Mouse (Mus musculus) limb, embryonic 14.5 days (tissue): ENCODE measurements at regions not wholly inside any gene's neighbourhood (a gene's known extent, or its start where the extent isn't known, plus 50 kb on each side); places are given as distances from the start of the nearest gene placed in this dataset.

ENCODE experiments used
- ATAC-seq: fragments of 200-750 bp; cut with Nextera tagmentation; 2 replicates; pipeline ENCODE4 v1.8.0; 2017; ENCODE audit warnings: low read depth, moderate number of reproducible peaks, moderate TSS enrichment; ENCODE audit not compliant: low FRiP score
- DNase-seq: peaks from one replicate; pipeline ENCODE4 v3.0.0-alpha.2; 2015; ENCODE audit warnings: low spot score
- H3K27ac ChIP-seq: fragments of 300-500 bp; sonication (generic); replicated peaks from 2 replicates; pipeline ENCODE4 v1.5.1; 2014; ENCODE audit warnings: low read depth, mild to moderate bottlenecking, low read length, moderate library complexity, mixed read lengths
- H3K27me3 ChIP-seq: fragments of 300-500 bp; sonication (generic); 2 replicates; pipeline ENCODE4 v1.6.1; 2014; ENCODE audit warnings: low read length, mixed read lengths; ENCODE audit not compliant: control insufficient read depth, insufficient read depth
- H3K36me3 ChIP-seq: fragments of 300-500 bp; sonication (generic); 2 replicates; pipeline ENCODE4 v1.6.1; 2014; ENCODE audit warnings: mild to moderate bottlenecking, low read length, moderate library complexity, mixed read lengths; ENCODE audit not compliant: control insufficient read depth, insufficient read depth
- H3K4me1 ChIP-seq: fragments of 300-500 bp; sonication (generic); 2 replicates; pipeline ENCODE4 v1.6.1; 2014; ENCODE audit warnings: antibody characterized with exemption, low read length, mixed read lengths; ENCODE audit not compliant: control insufficient read depth, insufficient read depth
- H3K4me2 ChIP-seq: fragments of 300-500 bp; sonication (generic); replicated peaks from 2 replicates; pipeline ENCODE4 v1.6.1; 2014; ENCODE audit warnings: low read depth, mild to moderate bottlenecking, low read length, moderate library complexity; ENCODE audit not compliant: severe bottlenecking
- H3K4me3 ChIP-seq: fragments of 300-500 bp; sonication (generic); replicated peaks from 2 replicates; pipeline ENCODE4 v1.5.1; 2014; ENCODE audit warnings: low read length
- H3K9ac ChIP-seq: fragments of 300-500 bp; sonication (generic); 2 replicates; pipeline ENCODE4 v1.6.1; 2014; ENCODE audit warnings: mild to moderate bottlenecking, low read depth, low read length, moderate library complexity; ENCODE audit not compliant: severe bottlenecking
- H3K9me3 ChIP-seq: fragments of 300-500 bp; sonication (generic); 2 replicates; pipeline ENCODE4 v1.6.1; 2016; ENCODE audit warnings: low read length; ENCODE audit not compliant: control insufficient read depth
- POLR2A ChIP-seq: fragments of 200-500 bp; IDR thresholded peaks from 2 replicates; pipeline ENCODE4 v1.8.0; 2012; ENCODE audit warnings: inconsistent platforms, mild to moderate bottlenecking, moderate library complexity, borderline replicate concordance; ENCODE audit not compliant: insufficient read depth, insufficient read length; ENCODE audit errors: extremely low read depth
- WGBS: fragments of 180-500 bp; shearing (Covaris S2); extraction: QIAGEN DNeasy Blood & Tissue Kit; methylation state at CpG from one replicate; pipeline ENCODE4 v1.1.7; 2014; 5-methylcytosine and 5-hydroxymethylcytosine counted together

- Histone ChIP-seq H3K9ac (no peak overlapping the region), H3K36me3 (no peaks in the 10 kb centered on the region), H3K27me3 (no peaks in the 10 kb centered on the region), H3K4me2 (no peak overlapping the region), H3K9me3 (no peaks in the 10 kb centered on the region), H3K4me3 (no peak overlapping the region), H3K4me1 (no peaks in the 10 kb centered on the region), H3K27ac (no peak overlapping the region)
- ATAC-seq (no peak), DNase-seq (no peak)
- 69% methylated on average over 10 of the region's 10 CpGs for WGBS
- no peak for TF ChIP-seq POLR2A
Observed at GRCm38 (mm10) chrX:51895646-51896190, 76.9 kb downstream of the 1700080O16Rik start.

GRCm38 (mm10) chrX:51892716-51893115 is 79.9 kb downstream of the 1700080O16Rik start:
- H3K27ac ChIP-seq: no peak overlapping the region
- no peak for TF ChIP-seq POLR2A
- H3K4me1 ChIP-seq: peaks cover 4% of the 10 kb centered on the region; the same call in 1 of the 2 replicates
- DNase-seq: no peak
- 56% methylated on average over 1 of the region's 1 CpGs for WGBS
- H3K36me3 ChIP-seq: no peaks in the 10 kb centered on the region
- H3K4me3 ChIP-seq: no peak overlapping the region
- H3K27me3 ChIP-seq: no peaks in the 10 kb centered on the region
- H3K4me2 ChIP-seq: no peak overlapping the region
- ATAC-seq: no peak
- no peaks in the 10 kb centered on the region for H3K9me3 ChIP-seq
- H3K9ac ChIP-seq: no peak overlapping the region

GRCm38 (mm10) chrX:51886129-51886528 is 85.1 kb upstream of the Usp26 start:
- Histone ChIP-seq H3K9me3 (no peaks in the 10 kb centered on the region), H3K27me3 (no peaks in the 10 kb centered on the region), H3K36me3 (no peaks in the 10 kb centered on the region), H3K4me2 (no peak overlapping the region), H3K9ac (no peak overlapping the region), H3K4me1 (peaks cover 4% of the 10 kb centered on the region; the same call in 1 of the 2 replicates), H3K27ac (no peak overlapping the region), H3K4me3 (no peak overlapping the region)
- no peak for TF ChIP-seq POLR2A
- 57% methylated on average over 5 of the region's 5 CpGs for WGBS
- ATAC-seq (no peak), DNase-seq (no peak)
